In genomic region chr13:110584765-110585164, GRCm38 (mm10) we compare ENCODE assay signal across 19 mouse cellular contexts.
DNase-seq lines count a peak whose midpoint lies in the region; ATAC-seq and TF ChIP-seq lines count a peak whose summit lies in the region.
"Had no signal": no experiment of that assay in that cellular context is flagged by ENCODE, and none has a peak within 500 bp of the region (broad histone marks: within the 10 kb centered on the region; RNA-seq: fewer than 3 reads in every experiment).

No protein-coding gene starts in this region.

- H3K4me1 ChIP-seq in heart, adult 2 months (ENCODE audit: control insufficient read depth, insufficient read depth, low read length): no peaks in the 10 kb centered on the region
- H3K4me1 ChIP-seq in forebrain, embryonic 13.5 days: no peaks in the 10 kb centered on the region
- no peaks in the 10 kb centered on the region for H3K4me1 ChIP-seq in forebrain, postnatal 0 days (ENCODE audit: insufficient read depth)
- H3K4me1 ChIP-seq: embryonic facial prominence, embryonic 15.5 days; hindbrain, embryonic 15.5 days had no signal

- H3K4me2 ChIP-seq in forebrain, embryonic 13.5 days: no peak overlapping the region
- peak overlapping the region; percentile 8 for H3K4me2 ChIP-seq in forebrain, postnatal 0 days (ENCODE audit: low read depth)
- H3K4me2 ChIP-seq: embryonic facial prominence, embryonic 15.5 days; heart, embryonic 12.5 days; hindbrain, embryonic 15.5 days had no signal

- intact Hi-C loops in heart, adult 2 months (cut with DNase I): loop anchor here (5.0 kb wide), 1 partner anchor 318 kb away; no protein-coding TSS in a partner anchor

- no peaks in the 10 kb centered on the region for H3K9me3 ChIP-seq in forebrain, embryonic 13.5 days (replicated peaks)
- H3K9me3 ChIP-seq in forebrain, postnatal 0 days (ENCODE audit: low read length): no peaks in the 10 kb centered on the region
- H3K9me3 ChIP-seq: embryonic facial prominence, embryonic 15.5 days; heart, embryonic 12.5 days; hindbrain, embryonic 15.5 days had no signal

- DNase-seq in heart, adult 2 months: no peak
- no peak for DNase-seq in heart, postnatal 4 days
- peak; percentile 44 for DNase-seq in brain, embryonic 14.5 days (ENCODE audit: low read depth)
- no peak for DNase-seq in forebrain, postnatal 0 days
- no peak for DNase-seq in thymus, postnatal 10 days (ENCODE audit: low spot score in 2 of 2)
- DNase-seq: adrenal gland, postnatal 25 days; cerebellum, adult 2 months; cerebellum, postnatal 10 days; embryo, embryonic 11 days; gastrocnemius, postnatal 14 days had no signal

- 54% methylated on average over 10 of the region's 10 CpGs for WGBS in heart, adult 2 months
- 51% methylated on average over 10 of the region's 10 CpGs for WGBS in forebrain, embryonic 13.5 days
- WGBS in forebrain, postnatal 0 days: 38% methylated on average over 10 of the region's 10 CpGs

- no peak for TF ChIP-seq POLR2A in heart, adult 2 months (IDR thresholded peaks at IDR 0.05; ENCODE audit: insufficient read depth, low read depth, low read length)
- no peak for TF ChIP-seq POLR2A in brain, embryonic 14.5 days (IDR thresholded peaks at IDR 0.05; ENCODE audit: borderline replicate concordance, extremely low read depth, insufficient read depth, insufficient read length, poor library complexity, severe bottlenecking)

- peak overlapping the region; percentile 13; the same call in 1 of the 2 replicates for H3K27ac ChIP-seq in heart, adult 2 months
- H3K27ac ChIP-seq in forebrain, embryonic 13.5 days: no peak overlapping the region
- H3K27ac ChIP-seq in forebrain, postnatal 0 days (ENCODE audit: low read depth, low read length): no peak overlapping the region
- H3K27ac ChIP-seq: embryonic facial prominence, embryonic 15.5 days; hindbrain, embryonic 15.5 days had no signal

- H3K79me2 ChIP-seq in heart, adult 2 months (replicated peaks; ENCODE audit: control insufficient read depth, insufficient read depth, low read length): no peaks in the 10 kb centered on the region

- H3K27me3 ChIP-seq in heart, adult 2 months (ENCODE audit: control insufficient read depth, insufficient read depth, low read length): no peaks in the 10 kb centered on the region
- H3K27me3 ChIP-seq in forebrain, embryonic 13.5 days: no peaks in the 10 kb centered on the region
- H3K27me3 ChIP-seq in forebrain, postnatal 0 days (ENCODE audit: insufficient read depth, low read length): no peaks in the 10 kb centered on the region
- H3K27me3 ChIP-seq: CH12.LX; embryonic facial prominence, embryonic 15.5 days; heart, embryonic 12.5 days; hindbrain, embryonic 15.5 days; Patski had no signal

- no peaks in the 10 kb centered on the region for H3K36me3 ChIP-seq in heart, adult 2 months (ENCODE audit: control insufficient read depth, insufficient read depth, low read length)
- H3K36me3 ChIP-seq in forebrain, embryonic 13.5 days (ENCODE audit: poor library complexity, severe bottlenecking): no peaks in the 10 kb centered on the region
- no peaks in the 10 kb centered on the region for H3K36me3 ChIP-seq in forebrain, postnatal 0 days (ENCODE audit: insufficient read depth)
- H3K36me3 ChIP-seq: embryonic facial prominence, embryonic 15.5 days; heart, embryonic 12.5 days; hindbrain, embryonic 15.5 days had no signal

- no peak for TF ChIP-seq EP300 in heart, adult 2 months (IDR thresholded peaks at IDR 0.05; ENCODE audit: insufficient read depth, low read depth, low read length)

- H3K9ac ChIP-seq in heart, adult 2 months (ENCODE audit: low read depth, low read length): no peak overlapping the region
- H3K9ac ChIP-seq in forebrain, embryonic 13.5 days: no peak overlapping the region
- H3K9ac ChIP-seq in forebrain, postnatal 0 days: no peak overlapping the region
- H3K9ac ChIP-seq: embryonic facial prominence, embryonic 15.5 days; heart, embryonic 12.5 days; hindbrain, embryonic 15.5 days had no signal

- peak; percentile 56 for ATAC-seq in forebrain, embryonic 13.5 days
- no peak for ATAC-seq in forebrain, postnatal 0 days
- ATAC-seq: activated CD4-positive, CD25-positive, alpha-beta regulatory T cell, adult 4 months; intestine, embryonic 16.5 days; Patski had no signal

- no peak for TF ChIP-seq CTCF in heart, adult 2 months (IDR thresholded peaks at IDR 0.05)
- no peak for TF ChIP-seq CTCF in brain, embryonic 14.5 days (IDR thresholded peaks at IDR 0.05; ENCODE audit: borderline replicate concordance, extremely low read depth, insufficient read depth, insufficient read length)
- no peak for TF ChIP-seq CTCF in forebrain, postnatal 0 days (IDR thresholded peaks at IDR 0.05; ENCODE audit: low read depth)

- no peak overlapping the region for H3K4me3 ChIP-seq in heart, adult 2 months
- H3K4me3 ChIP-seq in forebrain, embryonic 13.5 days: no peak overlapping the region
- H3K4me3 ChIP-seq in forebrain, postnatal 0 days (ENCODE audit: low read depth, low read length): no peak overlapping the region
- H3K4me3 ChIP-seq: embryonic facial prominence, embryonic 15.5 days; erythroblast, embryonic 14.5 days; heart, embryonic 12.5 days; hindbrain, embryonic 15.5 days had no signal
